Mouse (Mus musculus) yolk sac, embryonic 10.5 days (tissue): Measurements from ENCODE around the gene Pld3.

ENCODE experiments used
- DNase-seq: peaks from one replicate; pipeline ENCODE4 v3.0.0-alpha.2; 2017; ENCODE audit warnings: low spot score

The Pld3 gene

GRCm38 (mm10) chr7:27552931-27553513 lies at the start of gene Pld3, which contains the start of gene 2310022A10Rik:
Gene Pld3 (minus strand): TSS chr7:27553218.
Gene 2310022A10Rik (plus strand): TSS chr7:27553233.
- DNase-seq: peak; percentile 98

- no peak for DNase-seq
Measured at GRCm38 (mm10) chr7:27602161-27602560, 49.1 kb upstream of the Pld3 start.

GRCm38 (mm10) chr7:27601628-27602027 lies 48.6 kb upstream of the Pld3 start:
- DNase-seq: no peak

- no peak for DNase-seq
Measured at GRCm38 (mm10) chr7:27598053-27598452, 45.0 kb upstream of the Pld3 start.

GRCm38 (mm10) chr7:27596586-27597503 lies 43.8 kb upstream of the Pld3 start:
- no peak for DNase-seq

- DNase-seq: peak; percentile 78
Measured at GRCm38 (mm10) chr7:27592934-27593645, 40.1 kb upstream of the Pld3 start.

- DNase-seq: peak; percentile 68
Measured at GRCm38 (mm10) chr7:27592217-27592929, 39.4 kb upstream of the Pld3 start.

GRCm38 (mm10) chr7:27591266-27592216 lies 38.5 kb upstream of the Pld3 start, which contains the start of gene Akt2:
Gene Akt2 (plus strand): TSS chr7:27591552.
- DNase-seq: peak; percentile 96

- no peak for DNase-seq
Measured at GRCm38 (mm10) chr7:27590566-27591213, 37.7 kb upstream of the Pld3 start.

GRCm38 (mm10) chr7:27590088-27590487 lies 37.1 kb upstream of the Pld3 start:
- DNase-seq: no peak

GRCm38 (mm10) chr7:27587741-27588140 lies 34.7 kb upstream of the Pld3 start:
- DNase-seq: no peak

- DNase-seq: peak; percentile 40
Measured at GRCm38 (mm10) chr7:27586861-27587260, 33.8 kb upstream of the Pld3 start.

GRCm38 (mm10) chr7:27580380-27581174 lies 27.6 kb upstream of the Pld3 start:
- no peak for DNase-seq

- DNase-seq: no peak
Measured at GRCm38 (mm10) chr7:27578465-27578864, 25.4 kb upstream of the Pld3 start.

GRCm38 (mm10) chr7:27577589-27577988 lies 24.6 kb upstream of the Pld3 start:
- no peak for DNase-seq

GRCm38 (mm10) chr7:27576914-27577313 lies 23.9 kb upstream of the Pld3 start:
- DNase-seq: no peak

- DNase-seq: no peak
Measured at GRCm38 (mm10) chr7:27574124-27574880, 21.3 kb upstream of the Pld3 start.

- DNase-seq: no peak
Measured at GRCm38 (mm10) chr7:27572133-27572532, 19.1 kb upstream of the Pld3 start.
